Mouse (Mus musculus) liver, adult 2 months (tissue): ENCODE data around the gene Lzts2. TPM values are rescaled to one million over a fixed set of nuclear protein-coding genes. Genes with fewer than 3 reads are reported as not detected.
A peak's percentile ranks its signal among the peaks of the same experiment; 100 is the strongest.

ENCODE experiments used
- DNase-seq: peaks from one replicate; pipeline ENCODE4 v3.0.0-alpha.2; 2011; ENCODE audit warnings: low read depth, low spot score; ENCODE audit errors: extremely low read depth
- H3K27ac ChIP-seq: fragments of 200-500 bp; replicated peaks from 2 replicates; pipeline ENCODE4 v1.5.1; 2012; ENCODE audit warnings: low read depth, mild to moderate bottlenecking, control low read depth, inconsistent platforms, low read length; ENCODE audit not compliant: insufficient read depth
- H3K27me3 ChIP-seq: fragments of 200-500 bp; 2 replicates; pipeline ENCODE4 v1.6.1; 2012; ENCODE audit warnings: mild to moderate bottlenecking, moderate library complexity, low read length, inconsistent platforms; ENCODE audit not compliant: control insufficient read depth, insufficient read depth
- H3K36me3 ChIP-seq: fragments of 200-500 bp; 2 replicates; pipeline ENCODE4 v1.6.1; 2012; ENCODE audit warnings: low read length, inconsistent platforms; ENCODE audit not compliant: control insufficient read depth, insufficient read depth
- H3K4me1 ChIP-seq: fragments of 200-500 bp; 2 replicates; pipeline ENCODE4 v1.6.1; 2011; ENCODE audit warnings: low read length; ENCODE audit not compliant: control insufficient read depth, insufficient read depth
- H3K4me3 ChIP-seq: fragments of 200-500 bp; 2 replicates; pipeline ENCODE4 v1.5.1; 2011; ENCODE audit warnings: low read depth, mild to moderate bottlenecking, control low read depth, low read length, moderate library complexity; ENCODE audit not compliant: insufficient read depth
- H3K79me2 ChIP-seq: fragments of 200-500 bp; 2 replicates; pipeline ENCODE4 v1.6.1; 2012; ENCODE audit warnings: inconsistent platforms, mild to moderate bottlenecking, low read length, moderate library complexity; ENCODE audit not compliant: control insufficient read depth, insufficient read depth
- H3K9ac ChIP-seq: fragments of 200-500 bp; 2 replicates; pipeline ENCODE4 v1.6.1; 2012; ENCODE audit warnings: low read depth, mild to moderate bottlenecking, control low read depth, inconsistent platforms, low read length
- CTCF ChIP-seq: fragments of 200-500 bp; IDR thresholded peaks from 2 replicates; pipeline ENCODE4 v1.5.1; 2011; ENCODE audit warnings: low read depth, low read length, control low read depth
- POLR2A ChIP-seq: fragments of 200-500 bp; IDR thresholded peaks from 2 replicates; pipeline ENCODE4 v1.6.1; 2011; ENCODE audit warnings: low read length, control low read depth; ENCODE audit not compliant: insufficient read depth; ENCODE audit errors: extremely low read depth
- whole genome bisulfite sequencing: fragments of 180-500 bp; shearing (Covaris S2); methylation state at CpG from one replicate; pipeline ENCODE4 v1.1.7; 2018; 5-methylcytosine and 5-hydroxymethylcytosine counted together
- polyA plus RNA-seq: library from polyadenylated mRNA; depleted of rRNA; stranded (reverse); fragments of >200 nt; gene quantifications from 2 replicates; pipeline ENCODE4 v1.2.3, GENCODE M21; 2012
- total RNA-seq: library from RNA; depleted of rRNA; stranded (reverse); fragments of >200 nt; gene quantifications from 2 replicates; pipeline ENCODE4 v1.2.3, GENCODE M21; 2014

The Lzts2 gene
- total and polyA plus RNA-seq, 2 experiments = 3.4 to 14.3 TPM

DNA sequence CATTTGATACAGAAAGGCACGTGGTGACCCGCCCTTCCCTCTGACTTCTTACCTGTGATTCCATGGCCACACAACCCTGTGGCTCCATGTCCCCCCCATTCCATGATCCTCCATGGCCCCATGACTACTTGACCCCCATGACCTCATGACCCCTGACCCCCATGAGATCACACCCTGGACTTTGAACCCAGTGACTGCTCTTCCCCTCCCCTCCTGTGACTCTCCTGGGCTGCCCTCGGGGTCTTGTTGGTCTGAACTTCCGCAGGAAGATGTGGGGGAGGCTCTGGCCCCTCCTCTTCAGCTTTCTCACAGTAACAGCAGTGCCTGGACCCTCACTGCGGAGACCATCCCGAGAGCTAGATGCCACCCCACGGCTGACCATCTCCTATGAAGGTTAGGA lies 22.0 kb upstream of the Lzts2 start:
- Histone ChIP-seq H3K9ac (0 out of 2 replicates have a peak overlapping the region, but pooled peaks have one; percentile 20), H3K27me3 (no peaks in the 10 kb centered on the region), H3K36me3 (peaks cover 24% of the 10 kb centered on the region), H3K4me1 (peaks cover 23% of the 10 kb centered on the region), H3K79me2 (peaks cover 3% of the 10 kb centered on the region; the same call in 1 of the 2 replicates), H3K4me3 (no peak overlapping the region), H3K27ac (peak overlapping the region; percentile 99)
- DNase-seq = peak; percentile 65
- 33% methylated on average over 7 of the region's 7 CpGs for WGBS
- TF ChIP-seq CTCF (no peak), POLR2A (no peak)

DNA sequence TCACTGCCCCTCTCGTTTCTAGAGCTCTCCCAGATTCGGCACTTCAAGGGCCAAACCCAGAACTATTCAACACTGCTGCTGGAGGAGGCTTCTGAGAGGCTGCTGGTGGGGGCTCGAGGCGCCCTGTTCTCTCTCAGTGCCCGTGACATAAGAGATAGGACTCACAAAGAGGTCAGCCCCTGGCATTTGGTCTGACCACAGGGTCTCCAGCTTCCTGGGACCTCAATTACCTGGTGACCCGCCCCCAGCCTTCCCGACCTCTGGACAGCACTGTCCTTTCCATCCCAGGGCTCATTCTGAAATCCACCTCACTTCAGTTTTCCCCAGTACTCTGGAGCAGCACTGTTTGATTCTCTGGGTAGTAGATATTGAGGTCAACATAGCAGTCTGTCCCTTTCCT lies 21.5 kb upstream of the Lzts2 start:
- Histone ChIP-seq H3K27me3 (no peaks in the 10 kb centered on the region), H3K9ac (no peak overlapping the region), H3K27ac (peak overlapping the region; percentile 99), H3K4me3 (no peak overlapping the region), H3K36me3 (peaks cover 26% of the 10 kb centered on the region), H3K79me2 (peaks cover 3% of the 10 kb centered on the region; the same call in 1 of the 2 replicates), H3K4me1 (peaks cover 22% of the 10 kb centered on the region)
- TF ChIP-seq POLR2A (no peak), CTCF (no peak)
- no peak for DNase-seq
- 56% methylated on average over 7 of the region's 7 CpGs for WGBS

DNA sequence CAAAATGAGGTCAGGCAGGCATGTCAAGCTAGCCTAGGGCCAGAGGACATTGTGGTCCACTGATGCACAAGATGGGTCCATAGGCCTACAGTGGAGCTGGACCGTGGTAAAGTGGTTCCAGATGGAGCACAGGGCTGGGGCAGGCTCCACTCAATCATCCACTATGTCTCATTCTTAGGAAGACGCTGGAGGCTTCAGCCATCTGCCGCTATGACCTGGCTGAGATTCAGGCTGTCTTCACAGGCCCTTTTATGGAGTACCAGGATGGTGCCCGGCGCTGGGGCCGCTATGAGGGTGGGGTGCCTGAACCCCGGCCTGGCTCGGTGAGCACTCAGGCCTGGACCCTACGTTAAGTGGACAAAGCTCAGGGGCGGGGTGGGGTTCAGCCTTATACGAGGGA lies 16.4 kb upstream of the Lzts2 start:
- H3K9ac ChIP-seq = no peak overlapping the region
- peaks cover 45% of the 10 kb centered on the region for H3K36me3 ChIP-seq
- no peak overlapping the region for H3K27ac ChIP-seq
- TF ChIP-seq CTCF (no peak), POLR2A (no peak)
- no peak overlapping the region for H3K4me3 ChIP-seq
- WGBS = 85% methylated on average over 11 of the region's 11 CpGs
- peaks cover 4% of the 10 kb centered on the region for H3K4me1 ChIP-seq
- H3K27me3 ChIP-seq = no peaks in the 10 kb centered on the region
- H3K79me2 ChIP-seq = no peaks in the 10 kb centered on the region
- no peak for DNase-seq

DNA sequence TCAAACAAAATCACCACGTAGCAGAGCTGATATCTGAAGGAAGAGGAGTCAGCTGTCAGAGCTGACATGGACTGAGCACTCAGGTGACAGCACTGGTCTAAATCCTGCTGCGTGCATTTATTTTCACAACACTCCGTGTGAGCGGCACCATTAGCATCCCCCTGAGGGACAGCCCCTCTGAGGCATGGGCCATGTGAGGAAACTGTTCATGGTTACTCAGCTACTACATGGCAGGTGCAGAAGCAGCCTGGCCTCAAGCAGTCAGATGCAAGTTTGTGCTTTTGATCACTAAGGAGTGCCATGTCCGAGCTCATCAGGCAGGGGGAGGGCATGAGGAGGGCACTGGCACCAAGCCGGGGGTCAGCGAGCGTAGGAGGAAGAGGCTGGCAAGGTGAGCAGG lies 14.6 kb upstream of the Lzts2 start:
- peaks cover 36% of the 10 kb centered on the region for H3K36me3 ChIP-seq
- H3K27me3 ChIP-seq = no peaks in the 10 kb centered on the region
- H3K4me1 ChIP-seq = peaks cover 2% of the 10 kb centered on the region
- DNase-seq = no peak
- 83% methylated on average over 8 of the region's 8 CpGs for WGBS
- H3K9ac ChIP-seq = no peak overlapping the region
- H3K27ac ChIP-seq = no peak overlapping the region
- no peaks in the 10 kb centered on the region for H3K79me2 ChIP-seq
- H3K4me3 ChIP-seq = no peak overlapping the region
- TF ChIP-seq POLR2A (no peak), CTCF (no peak)

DNA sequence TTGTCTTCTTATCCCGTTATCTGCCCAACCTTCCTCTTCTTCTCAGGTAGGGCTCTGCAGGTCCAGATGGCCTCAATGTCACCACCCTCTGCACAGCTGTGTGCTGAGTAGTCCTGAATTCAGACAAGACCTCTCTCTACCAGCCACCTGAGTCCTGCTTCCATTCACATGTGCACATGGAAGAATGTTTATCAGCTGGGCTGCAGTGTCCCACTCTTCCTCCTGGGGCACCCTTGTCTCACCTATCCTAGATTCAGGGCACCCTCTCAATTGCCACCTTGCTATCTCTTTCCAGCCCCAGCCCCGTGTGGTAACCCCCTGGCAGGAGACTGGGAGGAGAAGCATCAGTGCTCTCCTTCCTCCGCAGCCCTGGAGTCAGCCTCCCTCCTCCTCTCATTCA lies 11.9 kb upstream of the Lzts2 start:
- H3K36me3 ChIP-seq = peaks cover 24% of the 10 kb centered on the region
- TF ChIP-seq CTCF (no peak; the same call in 1 of the 2 replicates), POLR2A (no peak)
- H3K79me2 ChIP-seq = no peaks in the 10 kb centered on the region
- no peak for DNase-seq
- H3K9ac ChIP-seq = no peak overlapping the region
- no peak overlapping the region for H3K4me3 ChIP-seq
- H3K27me3 ChIP-seq = no peaks in the 10 kb centered on the region
- H3K27ac ChIP-seq = no peak overlapping the region
- 62% methylated on average over 3 of the region's 3 CpGs for WGBS
- peaks cover 10% of the 10 kb centered on the region for H3K4me1 ChIP-seq

DNA sequence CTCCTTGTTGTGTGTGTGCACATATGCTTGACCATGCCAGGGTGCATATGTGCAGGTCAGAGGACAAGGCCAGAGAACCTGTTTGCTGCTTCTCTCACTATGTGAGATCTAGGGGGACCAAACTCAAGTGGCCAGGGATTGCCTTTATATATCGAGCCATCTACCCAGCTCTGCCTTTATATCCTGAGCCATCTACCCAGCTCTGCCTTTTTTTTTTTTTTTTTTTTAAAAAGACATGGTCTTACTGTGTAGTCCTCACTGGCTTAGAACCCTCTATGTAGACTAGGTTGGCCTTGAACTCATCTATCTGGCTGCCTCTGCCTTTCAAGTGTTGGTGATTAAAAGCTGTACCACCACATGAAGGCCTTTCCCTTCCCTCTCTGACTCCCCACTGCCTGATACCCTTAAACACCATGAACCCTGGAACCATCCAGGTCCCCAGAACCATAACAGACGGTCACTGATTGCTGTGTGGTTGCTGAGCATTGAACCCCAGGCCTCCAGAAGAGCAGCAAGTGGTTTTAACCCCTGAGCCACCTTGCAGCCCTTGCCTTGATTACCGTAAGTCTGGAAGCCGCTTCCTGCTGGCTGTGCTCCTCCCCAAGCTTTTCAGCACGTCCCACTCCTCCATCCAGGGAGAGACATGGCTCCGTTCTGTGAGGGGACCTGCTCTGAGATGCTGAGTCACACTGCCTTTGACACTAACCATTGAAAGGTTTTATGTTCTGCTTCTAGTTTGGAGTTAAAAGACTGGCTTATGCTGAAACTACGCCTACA lies 10.3 kb upstream of the Lzts2 start:
- no peak for TF ChIP-seq POLR2A
- no peak for TF ChIP-seq CTCF
- DNase-seq = peak; percentile 24
- H3K36me3 ChIP-seq = peaks cover 16% of the 10 kb centered on the region; the same call in 1 of the 2 replicates
- no peak overlapping the region for H3K27ac ChIP-seq
- no peak overlapping the region for H3K4me3 ChIP-seq
- peaks cover 15% of the 10 kb centered on the region for H3K4me1 ChIP-seq
- H3K27me3 ChIP-seq = no peaks in the 10 kb centered on the region
- no peaks in the 10 kb centered on the region for H3K79me2 ChIP-seq
- H3K9ac ChIP-seq = no peak overlapping the region
- 80% methylated on average over 7 of the region's 7 CpGs for WGBS
